Comparison of ENCODE assay signal across 22 mouse cellular contexts in genomic region chr4:43480985-43481384, GRCm38 (mm10). TPM values are rescaled to one million over a fixed set of nuclear protein-coding genes. Genes with fewer than 3 reads are reported as not detected.
"Had no signal": no experiment of that assay in that cellular context is flagged by ENCODE, and none has a peak within 500 bp of the region (broad histone marks: within the 10 kb centered on the region; RNA-seq: fewer than 3 reads in every experiment).

No protein-coding gene starts in this region.

- DNase-seq: kidney, adult 8-10 months; layer of hippocampus, postnatal 36 days; liver, embryonic 13.5 days; lung, adult 2 months; lung, postnatal 14 days; right cerebral cortex, adult 18-20 months; right cerebral cortex, postnatal 14 days; right cerebral cortex, postnatal 4 days; spleen, adult 18-20 months; thymus, adult 18-20 months; thymus, postnatal 36 days had no signal

- H3K27ac ChIP-seq: kidney, embryonic 15.5 days; left cerebral cortex, adult 2 months; liver, embryonic 13.5 days; macrophage; midbrain, embryonic 12.5 days; midbrain, embryonic 15.5 days; neural tube, embryonic 12.5 days; neural tube, embryonic 15.5 days; stomach, embryonic 15.5 days had no signal

- H3K36me3 ChIP-seq: kidney, embryonic 15.5 days; liver, embryonic 13.5 days; midbrain, embryonic 12.5 days; midbrain, embryonic 15.5 days; neural tube, embryonic 12.5 days; neural tube, embryonic 15.5 days; stomach, embryonic 15.5 days had no signal

- H3K4me2 ChIP-seq: kidney, embryonic 15.5 days; liver, embryonic 13.5 days; midbrain, embryonic 12.5 days; midbrain, embryonic 15.5 days; neural tube, embryonic 12.5 days; neural tube, embryonic 15.5 days; stomach, embryonic 15.5 days had no signal

- H3K4me1 ChIP-seq: midbrain, embryonic 12.5 days; neural tube, embryonic 12.5 days; stomach, embryonic 15.5 days had no signal

- H3K4me3 ChIP-seq: kidney, embryonic 15.5 days; left cerebral cortex, adult 2 months; liver, embryonic 13.5 days; midbrain, embryonic 12.5 days; midbrain, embryonic 15.5 days; neural tube, embryonic 12.5 days; neural tube, embryonic 15.5 days; stomach, embryonic 15.5 days had no signal

- H3K9ac ChIP-seq: kidney, embryonic 15.5 days; liver, embryonic 13.5 days; midbrain, embryonic 12.5 days; midbrain, embryonic 15.5 days; neural tube, embryonic 12.5 days; neural tube, embryonic 15.5 days; stomach, embryonic 15.5 days had no signal

- H3K27me3 ChIP-seq: kidney, embryonic 15.5 days; midbrain, embryonic 15.5 days; neural tube, embryonic 15.5 days; stomach, embryonic 15.5 days had no signal

- H3K9me3 ChIP-seq: kidney, embryonic 15.5 days; liver, embryonic 13.5 days; midbrain, embryonic 12.5 days; midbrain, embryonic 15.5 days; neural tube, embryonic 12.5 days; neural tube, embryonic 15.5 days; stomach, embryonic 15.5 days had no signal

- ATAC-seq: midbrain, embryonic 15.5 days had no signal

RNA-seq across cellular contexts. Expression of gene Sit1, which starts 2.5 kb away (rescaled TPM):
- polyA plus RNA-seq: kidney, embryonic 15.5 days; limb, embryonic 11.5 days; limb, embryonic 14.5 days; liver, embryonic 13.5 days; macrophage; midbrain, embryonic 12.5 days; midbrain, embryonic 15.5 days; neural tube, embryonic 12.5 days; neural tube, embryonic 15.5 days; stomach, embryonic 15.5 days; testis, adult 2 months had no signal
